Mouse (Mus musculus): Measurements from ENCODE around the gene Selp.

DNA sequence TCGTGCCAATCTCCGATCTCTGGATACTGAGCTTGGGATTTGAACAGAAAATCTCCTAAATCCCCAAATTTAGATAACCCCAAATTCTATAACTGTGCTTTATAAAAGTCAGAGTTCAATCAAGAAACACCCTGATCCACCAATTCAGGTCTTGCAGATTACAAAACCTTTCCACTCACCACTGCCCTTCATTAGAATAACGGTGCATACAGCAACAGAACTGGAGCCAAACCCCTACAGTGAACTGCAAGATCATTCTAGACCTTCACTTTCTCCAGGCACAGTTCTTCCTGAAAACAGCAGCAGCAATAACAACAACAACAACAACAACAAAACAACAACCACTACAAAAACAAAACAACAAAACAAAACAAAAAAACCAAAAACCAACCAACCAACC is 28.3 kb upstream of the Selp start:
- TF ChIP-seq EP300 (IDR thresholded peaks at IDR 0.05; ENCODE audit: insufficient read depth, low read depth, low read length) (no peak), CTCF (IDR thresholded peaks at IDR 0.05) (no peak)

Data from heart, adult 2 months (tissue).